Mouse (Mus musculus) frontal cortex, adult (tissue): ENCODE measurements around the gene Macrod1.

Source experiments
- ATAC-seq: cut with Nextera tagmentation; 2 replicates; pipeline ENCODE4 v1.9.2; 2017; ENCODE audit warnings: mild to moderate bottlenecking, moderate library complexity, mixed read lengths; ENCODE audit not compliant: low TSS enrichment

Macrod1 gene

DNA sequence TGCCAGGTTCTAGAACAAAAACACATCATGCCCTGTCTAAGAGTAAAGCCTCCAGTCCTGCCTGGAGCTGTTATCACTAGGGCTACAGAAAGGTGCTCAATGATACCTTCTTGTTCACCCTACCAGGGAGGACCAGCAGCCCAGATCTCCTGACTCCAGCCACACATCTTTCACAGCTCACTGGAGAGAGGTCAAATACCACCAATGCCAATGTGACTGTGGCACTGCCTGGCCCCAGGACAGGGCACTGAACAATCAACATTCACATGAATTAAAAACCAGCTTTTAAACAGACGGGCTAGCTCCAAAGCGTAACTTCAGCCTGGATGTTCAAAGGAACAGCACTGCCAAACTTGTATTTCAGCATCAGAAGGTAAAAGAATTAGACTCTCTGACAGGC, 179.4 kb downstream of the Macrod1 start:
- ATAC-seq: no peak

DNA sequence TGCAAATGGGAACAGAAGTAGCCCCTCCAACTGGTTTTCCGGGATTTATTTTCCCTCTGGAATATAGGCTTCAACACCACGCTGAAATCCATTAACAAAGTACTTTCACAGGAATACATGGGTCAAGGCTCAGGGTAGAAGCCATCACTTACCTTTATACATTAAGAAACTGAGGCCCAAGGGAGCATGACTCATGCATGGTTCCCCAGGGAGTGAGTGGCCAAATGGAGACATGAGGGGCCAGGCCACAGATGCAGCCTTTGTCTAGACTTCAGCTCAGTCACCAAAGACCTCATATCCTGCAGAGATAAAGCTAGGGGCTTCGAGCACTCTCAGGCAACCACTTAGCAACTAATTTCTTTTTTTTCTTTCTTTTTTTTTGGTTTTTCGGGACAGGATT, 180.1 kb downstream of the Macrod1 start:
- no peak for ATAC-seq

DNA sequence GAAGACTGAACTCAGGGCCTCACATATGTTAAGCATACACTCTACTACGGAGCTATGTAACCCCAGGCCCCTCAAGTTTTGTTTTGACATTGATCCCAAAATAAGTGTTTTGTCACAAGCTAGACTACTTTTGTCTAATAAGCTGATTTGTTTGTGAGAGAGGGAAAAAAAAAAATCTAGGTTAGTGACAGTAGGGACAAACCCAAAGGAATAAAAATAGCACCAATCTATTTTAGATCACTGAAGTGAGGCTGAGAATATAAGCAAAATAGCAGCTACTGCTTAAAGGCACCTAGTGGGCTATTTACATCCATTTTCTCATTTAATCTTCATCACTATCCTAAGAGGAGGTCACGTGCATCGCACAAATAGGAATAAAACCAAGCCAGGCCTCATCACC, 183.0 kb downstream of the Macrod1 start:
- no peak for ATAC-seq

DNA sequence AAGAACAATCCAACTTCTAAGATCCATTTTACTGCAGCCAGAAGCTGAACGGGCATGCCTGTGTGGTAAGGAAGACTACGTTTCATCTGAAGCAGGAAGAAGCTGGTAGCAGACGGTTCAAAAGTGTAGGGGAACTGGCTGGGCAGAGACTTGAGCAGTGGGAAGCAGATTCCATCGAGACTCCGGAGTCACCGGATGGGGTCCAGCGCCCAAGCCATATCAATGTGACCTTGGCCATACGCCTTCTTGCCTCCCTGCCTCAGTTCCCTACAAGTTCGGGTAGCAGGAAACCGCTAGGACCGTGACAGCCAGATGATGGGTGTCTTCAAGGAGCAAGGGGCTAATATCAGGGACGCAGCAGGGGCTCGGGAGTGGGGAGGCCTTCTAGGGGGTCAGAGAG, 183.7 kb downstream of the Macrod1 start:
- no peak; the same call in 1 of the 2 replicates for ATAC-seq

DNA sequence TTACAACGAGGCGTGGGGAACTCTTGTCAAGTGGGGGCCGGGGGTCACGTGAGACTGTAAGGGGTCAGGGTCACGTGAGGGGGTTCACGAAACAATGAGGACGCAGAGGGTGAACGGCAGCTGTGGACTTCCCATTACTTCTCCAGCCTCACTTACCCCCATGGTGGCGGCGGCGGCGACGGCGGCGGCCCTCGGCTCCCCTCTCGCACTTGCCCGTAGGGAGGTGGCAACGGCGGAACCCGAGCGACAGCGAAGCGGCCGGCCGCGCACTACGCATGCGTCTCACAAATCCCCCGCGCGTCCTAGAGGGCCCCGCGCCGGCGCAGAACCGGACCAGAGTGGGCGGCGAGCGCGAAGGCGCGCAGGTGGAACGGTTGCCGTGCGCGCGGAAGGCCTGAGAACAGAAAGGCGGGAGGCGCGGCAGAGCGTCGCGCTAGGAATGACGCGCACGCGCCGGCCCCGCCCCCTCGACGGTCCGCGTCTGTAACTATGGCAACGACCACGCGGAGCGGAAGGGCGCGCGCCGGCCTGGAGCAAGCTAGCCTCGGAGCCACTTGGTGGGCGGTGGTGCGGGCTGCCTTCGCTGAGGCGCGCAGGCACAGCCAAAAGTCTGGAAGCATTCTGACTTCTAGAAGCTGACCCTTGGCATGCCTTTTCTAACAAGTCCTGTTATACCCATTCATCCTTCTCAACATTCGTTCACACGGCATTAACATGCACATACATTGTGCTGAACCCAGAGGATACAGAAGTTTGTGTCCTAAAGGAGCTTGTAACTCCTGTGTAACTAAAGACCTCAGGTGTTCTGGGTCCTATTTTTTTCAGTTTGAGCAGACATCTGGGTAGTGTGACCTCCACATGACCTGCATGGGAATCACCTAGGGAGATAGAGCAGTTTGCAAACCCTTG, 184.4 kb downstream of the Macrod1 start, which contains the start of gene Naa40:
Gene Naa40, minus strand, starts transcription at position 402 of the 909 bp plus-strand sequence.
- peak; percentile 91 for ATAC-seq

DNA sequence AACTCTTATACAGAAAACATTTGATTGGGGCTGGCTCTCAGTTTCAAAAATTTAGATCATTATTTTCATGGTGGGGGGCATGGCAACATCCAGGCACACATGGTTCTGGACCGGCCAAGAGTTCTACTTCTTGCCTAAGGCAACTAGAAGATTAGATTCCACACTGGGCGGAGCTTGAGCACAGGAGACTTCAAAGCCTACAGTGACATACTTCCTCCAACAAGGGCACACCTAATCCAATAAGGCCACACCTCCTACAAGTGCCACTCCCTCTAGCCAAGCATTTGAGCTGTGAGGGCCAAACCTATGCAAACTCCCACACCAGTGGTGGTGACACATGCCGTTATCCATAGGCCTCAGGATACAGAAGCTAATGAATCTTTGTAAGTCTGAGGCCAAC, 189.4 kb downstream of the Macrod1 start:
- ATAC-seq: no peak
